Mouse (Mus musculus) CD8-positive naive resting alpha-beta T cell, adult 2 months (primary cell): ENCODE data around the gene Fkbp15.
A peak's percentile ranks its signal among the peaks of the same experiment; 100 is the strongest.

ENCODE experiments used
- DNase-seq, 2 experiments: peaks; one replicate each; pipeline ENCODE4 v3.0.0; 2022; ENCODE audit warnings: low read depth in 2 of 2, low spot score in 2 of 2

Fkbp15 gene

DNA sequence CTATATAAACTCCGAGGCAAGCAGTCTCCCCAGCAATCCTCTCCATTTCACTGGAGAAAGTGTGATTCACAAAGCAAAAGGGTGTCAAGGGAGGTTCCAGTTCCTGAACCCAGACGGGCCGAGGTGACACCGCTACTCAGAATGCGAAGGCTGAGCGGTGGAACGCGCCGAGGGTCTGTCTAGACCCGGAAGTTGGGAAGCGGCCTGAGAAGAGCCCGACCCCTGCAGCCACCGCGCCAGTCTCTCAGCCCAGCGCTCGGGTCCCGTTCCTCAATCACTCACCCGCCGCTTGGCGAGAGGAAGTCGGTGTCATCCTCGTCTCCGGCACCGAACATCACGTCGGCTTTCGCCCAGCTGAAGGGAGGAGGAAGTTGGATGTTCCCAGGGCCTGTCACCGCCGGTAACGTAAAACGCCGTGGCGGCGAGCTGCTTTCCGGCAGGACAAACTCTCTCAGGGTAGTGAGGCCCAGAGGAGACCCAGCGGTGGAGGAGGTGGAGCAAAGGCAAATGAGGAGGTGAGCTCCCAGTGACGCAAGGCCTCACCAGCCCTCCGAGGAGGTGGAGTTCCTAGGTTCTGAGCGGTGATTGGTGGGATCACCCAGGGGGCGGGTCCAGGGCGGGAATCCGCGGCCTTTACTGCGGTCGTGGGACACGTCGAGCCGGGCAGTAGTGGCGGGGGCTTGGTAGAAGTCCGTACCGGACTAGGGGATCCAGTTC lies at the start of gene Fkbp15, which contains the start of gene Slc31a1:
Fkbp15 (minus strand) TSS at position 461 of the 717 bp plus-strand sequence.
Slc31a1 (plus strand) TSS at position 640 of the 717 bp plus-strand sequence.
- peak; percentile 92 to 94 for DNase-seq

GRCm38 (mm10) chr4:62409615-62410014 lies 49.3 kb upstream of the Fkbp15 start:
- DNase-seq: no peak

- DNase-seq: peak; percentile 95
Observed at GRCm38 (mm10) chr4:62408601-62409282, 48.4 kb upstream of the Fkbp15 start, which contains the start of the genes Cdc26 and Prpf4. Gene Cdc26 (minus strand): TSS chr4:62408642. Gene Prpf4 (plus strand): TSS chr4:62408797.

DNA sequence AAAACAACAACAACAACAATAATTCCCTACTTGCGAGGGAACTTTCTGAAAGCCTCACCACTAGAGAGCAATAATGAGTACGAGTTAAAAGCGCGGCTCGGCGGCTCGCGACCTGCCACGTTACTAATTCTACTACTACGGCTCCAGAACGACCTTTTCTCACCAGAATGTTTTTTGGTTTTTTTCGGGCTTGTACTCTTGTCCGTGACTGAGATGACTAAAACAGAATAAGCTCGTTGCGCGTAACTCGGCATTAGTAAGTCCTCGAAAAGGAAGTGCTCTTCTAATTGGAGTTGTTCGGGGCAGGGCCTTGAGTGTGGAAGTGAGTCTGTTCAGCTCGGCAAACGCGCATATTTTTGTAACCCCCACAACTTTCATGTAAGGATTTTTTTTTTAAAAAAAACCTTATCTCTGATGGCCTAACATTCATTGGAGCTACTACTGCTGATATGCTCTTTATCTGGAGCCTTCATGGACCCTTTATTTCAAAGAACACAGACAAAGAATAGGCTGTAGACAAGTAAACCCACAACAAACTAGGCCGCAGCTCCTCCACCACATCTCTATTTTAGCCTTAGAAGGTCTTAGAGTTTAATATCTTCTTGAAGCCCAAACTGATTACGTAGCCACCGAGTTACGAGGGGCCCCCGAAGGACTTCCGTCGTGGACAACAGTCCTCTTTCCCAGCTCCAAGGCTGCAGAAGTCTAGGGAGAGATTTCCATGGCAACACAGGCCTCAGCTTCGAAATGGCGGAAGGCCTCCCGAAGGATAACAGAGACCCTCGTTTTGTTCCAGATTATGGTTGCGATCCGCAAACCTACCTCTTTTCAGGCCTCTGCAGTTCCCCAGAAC lies 47.6 kb upstream of the Fkbp15 start:
- peak; percentile 35 to 55 for DNase-seq

DNA sequence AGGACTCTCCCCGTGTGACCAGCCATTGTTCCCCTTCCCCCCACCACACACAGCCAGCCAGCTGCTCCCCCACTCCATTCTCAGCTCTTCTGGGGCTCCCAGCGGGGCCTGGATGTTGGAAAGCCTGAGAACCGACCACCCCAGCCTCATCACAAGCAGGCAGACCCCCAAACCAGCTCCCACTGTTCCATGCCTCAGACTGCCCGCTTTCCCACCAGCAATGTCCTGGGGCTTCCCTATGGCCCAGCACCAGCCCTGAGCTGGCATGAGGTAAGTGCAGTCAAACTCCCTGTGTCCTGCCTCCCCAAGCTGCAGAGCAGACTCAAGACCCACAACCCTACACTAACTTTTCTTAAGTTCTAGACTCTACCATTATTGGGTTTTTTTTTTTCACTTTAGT lies 45.8 kb upstream of the Fkbp15 start:
- DNase-seq: no peak

- DNase-seq: no peak
Observed at GRCm38 (mm10) chr4:62398956-62399355, 38.6 kb upstream of the Fkbp15 start.

DNA sequence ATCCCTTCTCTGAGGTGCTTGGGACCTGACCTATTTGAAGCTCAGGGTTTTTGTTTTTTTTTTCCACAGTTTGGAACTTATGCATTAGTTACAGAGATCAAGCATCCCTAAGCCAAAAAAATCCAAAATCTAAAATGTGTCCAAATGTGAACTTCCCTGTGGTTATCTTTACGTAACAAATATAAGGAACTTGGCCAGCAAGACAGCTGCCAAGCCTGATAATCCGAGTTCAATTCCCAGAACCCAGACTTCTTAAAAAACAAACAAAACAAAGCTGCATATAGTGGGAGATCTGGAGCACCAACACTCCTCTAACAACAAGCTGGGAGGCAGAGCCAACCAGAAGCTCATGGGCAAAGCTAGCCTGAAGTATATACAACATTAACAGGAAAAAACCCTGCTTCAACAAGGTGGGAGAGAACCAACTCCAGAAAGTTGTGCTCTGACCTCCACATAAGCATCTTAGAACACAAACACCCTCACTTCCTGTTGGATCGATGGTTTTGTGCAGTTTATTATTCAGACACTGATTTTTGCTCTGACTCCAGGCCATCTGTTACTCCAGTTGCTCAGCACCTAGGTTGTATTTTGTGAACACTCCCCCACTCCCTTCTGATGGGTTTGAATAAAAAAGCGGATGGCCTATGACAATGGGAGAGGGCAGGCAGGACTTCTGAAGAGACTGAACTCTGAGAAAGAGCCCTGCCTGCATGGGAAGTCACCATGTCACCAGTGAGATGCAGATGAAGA lies 37.4 kb upstream of the Fkbp15 start:
- DNase-seq: no peak

DNA sequence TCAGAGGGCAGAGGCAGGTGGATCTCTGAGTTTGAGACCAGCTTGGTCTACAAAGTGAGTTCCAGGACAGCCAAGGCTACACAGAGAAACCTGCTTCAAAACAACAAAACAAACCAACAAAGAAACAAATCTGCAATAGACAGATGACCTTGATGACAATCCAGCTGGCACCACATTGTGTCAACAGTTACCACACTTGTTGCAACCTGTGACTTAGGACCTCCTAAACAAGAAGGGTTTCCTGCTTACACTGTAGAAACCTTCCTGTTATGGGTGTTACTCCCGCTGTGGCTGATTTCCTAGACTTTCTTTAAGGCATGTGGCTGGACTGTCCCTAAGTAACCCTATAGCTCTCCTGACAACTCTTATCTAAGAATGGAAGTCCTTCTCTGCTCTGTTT lies 35.5 kb upstream of the Fkbp15 start:
- no peak for DNase-seq

DNA sequence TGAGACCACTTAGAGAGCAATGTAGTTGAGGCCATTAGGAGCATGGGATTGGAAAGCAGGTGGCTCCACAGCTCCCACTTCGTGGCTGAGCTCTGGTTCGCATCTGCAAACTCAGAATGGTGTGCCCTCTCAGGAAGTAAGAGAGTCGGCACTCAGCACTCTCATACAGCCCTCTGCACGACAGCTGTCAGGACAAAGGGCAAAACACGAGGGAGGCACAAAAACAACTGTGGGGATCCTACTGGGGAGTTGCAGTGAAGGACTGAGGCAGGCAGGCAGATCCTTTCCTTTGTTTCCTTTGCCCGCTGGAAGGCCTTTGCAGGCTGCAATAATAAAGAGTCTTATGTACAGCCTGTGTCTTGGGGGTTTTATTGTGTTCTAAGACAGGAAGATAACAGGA lies 33.1 kb upstream of the Fkbp15 start:
- DNase-seq: no peak

- no peak for DNase-seq
Observed at GRCm38 (mm10) chr4:62391892-62392291, 31.5 kb upstream of the Fkbp15 start.

- DNase-seq: no peak
Observed at GRCm38 (mm10) chr4:62389592-62390512, 29.5 kb upstream of the Fkbp15 start.

- DNase-seq: no peak
Observed at GRCm38 (mm10) chr4:62385439-62385838, 25.1 kb upstream of the Fkbp15 start.

- DNase-seq: no peak
Observed at GRCm38 (mm10) chr4:62384159-62384558, 23.8 kb upstream of the Fkbp15 start.

DNA sequence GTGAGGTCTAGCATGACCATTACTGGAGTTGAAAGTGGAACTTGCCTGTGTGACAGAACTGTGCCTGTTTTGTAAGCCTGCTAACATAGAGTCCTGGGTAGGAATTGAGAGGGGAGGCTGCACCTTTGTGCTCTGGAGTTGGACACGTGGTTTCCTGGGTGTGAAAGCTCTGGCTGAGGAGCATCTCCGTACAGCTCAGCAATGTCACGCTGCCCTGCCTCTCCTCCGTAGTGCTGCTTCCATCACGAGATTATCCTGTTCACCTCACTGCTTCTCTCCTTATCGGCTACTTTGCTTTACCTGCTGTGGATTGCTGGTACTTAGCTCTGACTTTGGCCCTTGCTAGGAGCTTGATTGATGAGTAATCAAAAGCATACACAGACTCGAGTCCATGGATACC lies 23.4 kb upstream of the Fkbp15 start:
- no peak for DNase-seq

- DNase-seq: no peak
Observed at GRCm38 (mm10) chr4:62383207-62383606, 22.9 kb upstream of the Fkbp15 start.

- DNase-seq: no peak
Observed at GRCm38 (mm10) chr4:62379724-62380381, 19.5 kb upstream of the Fkbp15 start.

GRCm38 (mm10) chr4:62376123-62376522 lies 15.8 kb upstream of the Fkbp15 start:
- DNase-seq: no peak

GRCm38 (mm10) chr4:62374342-62374741 lies 14.0 kb upstream of the Fkbp15 start:
- no peak for DNase-seq

DNA sequence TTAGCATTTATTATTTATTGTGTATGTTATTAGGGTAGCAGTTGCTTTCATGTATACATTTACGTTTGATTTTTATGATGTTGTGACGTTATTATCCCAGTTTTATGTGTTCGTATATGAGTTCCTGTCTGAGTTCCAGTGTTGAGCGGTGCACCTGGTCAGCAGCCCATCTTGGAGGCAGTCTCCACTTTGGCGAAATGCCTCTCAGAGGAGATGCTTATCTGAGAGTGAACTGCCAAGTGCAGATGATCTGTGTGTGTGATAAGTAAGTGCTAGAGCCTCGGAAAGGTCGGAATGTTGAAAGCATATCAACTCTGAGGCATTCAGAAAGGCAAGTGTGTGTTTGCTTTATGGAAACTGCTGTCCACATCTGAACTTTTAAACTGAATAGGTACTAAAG lies 13.3 kb upstream of the Fkbp15 start:
- DNase-seq: no peak
